Mouse (Mus musculus): ENCODE data around the gene Plekhs1. TPM values are rescaled to one million over a fixed set of nuclear protein-coding genes. Genes with fewer than 3 reads are reported as not detected.

Plekhs1 gene
- polyA plus RNA-seq, 1 experiment from 2014 or later = not detected

DNA sequence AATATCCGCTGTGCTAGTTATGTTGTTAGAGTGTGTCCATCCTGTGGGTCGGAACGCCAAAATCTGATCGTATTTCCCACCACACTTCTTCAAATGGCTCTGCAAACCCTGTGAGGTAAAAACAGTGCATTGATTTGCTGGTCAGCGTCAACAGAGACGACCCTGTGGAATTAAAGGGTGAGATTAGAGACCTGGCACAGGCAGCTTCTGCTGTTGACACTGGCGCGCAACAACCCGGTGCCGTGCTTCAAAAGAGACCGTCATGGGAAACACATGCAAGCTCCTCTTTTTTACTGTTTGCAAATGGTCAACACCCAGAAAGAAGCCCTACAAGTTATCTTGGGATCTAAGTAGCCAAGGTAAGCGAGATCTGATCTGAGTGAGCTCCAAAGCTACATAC, 69.8 kb downstream of the Plekhs1 start:
- no peak overlapping the region for H3K9ac ChIP-seq (replicated peaks)
- TF ChIP-seq EP300 (IDR thresholded peaks at IDR 0.05; ENCODE audit: low read depth) (no peak), CTCF (IDR thresholded peaks at IDR 0.05; ENCODE audit: low read depth) (no peak)
- H3K4me3 ChIP-seq (ENCODE audit: low read depth, low read length) = no peak overlapping the region
- ATAC-seq (peak; percentile 64), DNase-seq (no peak)
- H3K36me3 ChIP-seq (replicated peaks; ENCODE audit: insufficient read depth, low read length) = peaks cover 16% of the 10 kb centered on the region
- H3K4me1 ChIP-seq (ENCODE audit: insufficient read depth) = peaks cover 19% of the 10 kb centered on the region
- H3K27ac ChIP-seq (ENCODE audit: low read depth) = no peak overlapping the region
- WGBS (ENCODE audit: insufficient replicate concordance) = 70% methylated on average over 12 of the region's 12 CpGs
- no peak overlapping the region for H3K4me2 ChIP-seq (ENCODE audit: low read depth, low read length)
- no peaks in the 10 kb centered on the region for H3K27me3 ChIP-seq (ENCODE audit: insufficient read depth, low read length)
- no peaks in the 10 kb centered on the region for H3K9me3 ChIP-seq (ENCODE audit: low read length)

DNA sequence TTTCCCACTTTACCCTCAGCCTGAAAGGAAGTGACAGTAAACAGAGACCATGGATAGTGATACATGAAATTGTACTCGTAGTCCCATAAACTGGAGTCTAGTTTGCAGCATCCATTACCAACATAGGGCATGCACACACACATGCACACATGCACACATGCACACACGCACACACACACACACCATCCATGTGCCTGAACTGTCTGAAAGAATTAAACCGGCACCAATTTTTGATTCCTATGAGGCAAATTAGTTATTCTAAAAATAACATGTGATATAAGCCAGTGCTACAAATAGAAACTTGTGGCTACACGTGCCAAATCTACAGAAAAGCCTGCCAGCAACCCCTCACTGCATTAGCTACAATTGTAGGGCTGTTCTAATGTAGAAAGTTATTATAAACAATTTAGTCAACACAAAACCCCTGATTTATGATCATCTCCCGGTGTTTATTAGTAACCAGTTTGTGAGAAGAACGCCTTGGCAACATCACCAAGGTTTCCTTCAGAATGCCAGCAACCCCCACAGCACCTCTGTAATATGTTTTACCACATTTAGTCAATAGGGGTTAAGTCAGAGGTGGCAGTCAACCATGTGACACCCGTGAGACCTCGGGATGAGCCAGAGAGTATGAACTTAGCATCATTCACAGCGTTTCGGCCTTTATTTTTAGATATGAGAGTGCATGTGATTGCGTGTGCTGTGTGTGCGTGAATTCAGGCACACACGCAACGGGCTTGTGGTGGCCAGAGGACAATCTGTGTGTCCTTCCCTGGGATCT, 72.0 kb downstream of the Plekhs1 start:
- H3K4me1 ChIP-seq (ENCODE audit: insufficient read depth) = peaks cover 19% of the 10 kb centered on the region
- 79% methylated on average over 14 of the region's 14 CpGs for WGBS (ENCODE audit: insufficient replicate concordance)
- H3K36me3 ChIP-seq (replicated peaks; ENCODE audit: insufficient read depth, low read length) = peaks cover 22% of the 10 kb centered on the region
- ATAC-seq (no peak), DNase-seq (no peak)
- no peak overlapping the region for H3K9ac ChIP-seq (replicated peaks)
- TF ChIP-seq CTCF (IDR thresholded peaks at IDR 0.05; ENCODE audit: low read depth) (no peak), EP300 (IDR thresholded peaks at IDR 0.05; ENCODE audit: low read depth) (no peak)
- no peaks in the 10 kb centered on the region for H3K27me3 ChIP-seq (ENCODE audit: insufficient read depth, low read length)
- H3K9me3 ChIP-seq (ENCODE audit: low read length) = no peaks in the 10 kb centered on the region
- H3K4me2 ChIP-seq (ENCODE audit: low read depth, low read length) = no peak overlapping the region
- H3K27ac ChIP-seq (ENCODE audit: low read depth) = no peak overlapping the region
- H3K4me3 ChIP-seq (ENCODE audit: low read depth, low read length) = no peak overlapping the region

DNA sequence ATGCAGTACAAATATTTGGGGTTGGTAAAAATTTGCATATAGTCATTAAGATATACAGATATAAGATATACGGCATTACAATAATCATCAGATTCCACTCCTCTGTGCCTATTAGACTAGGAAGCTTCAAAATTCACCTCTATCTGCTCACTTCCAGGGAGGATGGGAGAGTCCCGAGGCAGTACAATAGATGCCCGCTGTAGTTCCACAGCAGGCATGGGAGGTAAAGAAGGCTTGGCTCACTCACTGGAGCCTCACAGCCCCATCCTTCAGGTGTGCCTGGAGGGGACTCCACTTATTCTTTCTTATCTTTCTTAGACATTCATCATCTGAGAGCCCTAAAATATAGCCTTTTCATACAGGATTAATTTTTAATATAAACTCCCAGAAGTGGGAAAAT, 72.9 kb downstream of the Plekhs1 start:
- 78% methylated on average over 3 of the region's 3 CpGs for WGBS (ENCODE audit: insufficient replicate concordance)
- no peak for ATAC-seq
- H3K36me3 ChIP-seq (replicated peaks; ENCODE audit: insufficient read depth, low read length) = peaks cover 26% of the 10 kb centered on the region

DNA sequence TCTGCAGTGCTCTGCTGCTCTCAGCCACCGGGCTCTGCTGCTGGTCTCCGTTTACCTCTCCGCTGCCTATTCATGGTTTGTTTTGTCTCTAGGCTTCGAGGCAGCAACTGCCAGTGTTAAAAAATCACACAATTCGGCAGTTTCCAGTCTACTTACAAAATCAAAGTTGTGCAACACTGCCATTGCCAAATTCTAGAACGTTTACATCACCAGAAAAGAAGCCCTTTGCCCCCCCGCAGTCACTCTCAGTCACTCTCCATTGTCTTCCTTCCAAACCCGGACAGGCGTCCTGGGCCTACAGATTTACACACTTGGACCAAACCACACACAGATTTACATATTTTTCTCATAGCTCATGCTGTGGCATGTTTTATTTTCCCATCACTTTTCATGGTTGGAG, 73.6 kb downstream of the Plekhs1 start:
- TF ChIP-seq CTCF (IDR thresholded peaks at IDR 0.05; ENCODE audit: low read depth) = no peak
- peak; percentile 73 for TF ChIP-seq EP300 (IDR thresholded peaks at IDR 0.05; ENCODE audit: low read depth)
- H3K9ac ChIP-seq (replicated peaks) = no peak overlapping the region
- peaks cover 19% of the 10 kb centered on the region for H3K4me1 ChIP-seq (ENCODE audit: insufficient read depth)
- no peaks in the 10 kb centered on the region for H3K27me3 ChIP-seq (ENCODE audit: insufficient read depth, low read length)
- peak overlapping the region; percentile 78 for H3K27ac ChIP-seq (ENCODE audit: low read depth)
- no peak overlapping the region for H3K4me3 ChIP-seq (ENCODE audit: low read depth, low read length)
- WGBS (ENCODE audit: insufficient replicate concordance) = 45% methylated on average over 9 of the region's 9 CpGs
- H3K9me3 ChIP-seq (ENCODE audit: low read length) = no peaks in the 10 kb centered on the region
- ATAC-seq (peak; percentile 68), DNase-seq (peak; percentile 57)
- H3K36me3 ChIP-seq (replicated peaks; ENCODE audit: insufficient read depth, low read length) = peaks cover 31% of the 10 kb centered on the region
- H3K4me2 ChIP-seq (ENCODE audit: low read depth, low read length) = peak overlapping the region; percentile 48; the same call in 1 of the 2 replicates

More for the DNA sequence above, 72.9 kb downstream of the Plekhs1 start:
- no peak for TF ChIP-seq CTCF (IDR thresholded peaks at IDR 0.05; ENCODE audit: low read depth)
- TF ChIP-seq EP300 (IDR thresholded peaks at IDR 0.05; ENCODE audit: low read depth) = no peak
- no peak for DNase-seq
- H3K9me3 ChIP-seq (ENCODE audit: low read length) = no peaks in the 10 kb centered on the region
- no peak overlapping the region for H3K9ac ChIP-seq (replicated peaks)
- no peaks in the 10 kb centered on the region for H3K27me3 ChIP-seq (ENCODE audit: insufficient read depth, low read length)
- H3K4me2 ChIP-seq (ENCODE audit: low read depth, low read length) = no peak overlapping the region
- no peak overlapping the region for H3K4me3 ChIP-seq (ENCODE audit: low read depth, low read length)
- H3K4me1 ChIP-seq (ENCODE audit: insufficient read depth) = peaks cover 19% of the 10 kb centered on the region
- no peak overlapping the region for H3K27ac ChIP-seq (ENCODE audit: low read depth)

DNA sequence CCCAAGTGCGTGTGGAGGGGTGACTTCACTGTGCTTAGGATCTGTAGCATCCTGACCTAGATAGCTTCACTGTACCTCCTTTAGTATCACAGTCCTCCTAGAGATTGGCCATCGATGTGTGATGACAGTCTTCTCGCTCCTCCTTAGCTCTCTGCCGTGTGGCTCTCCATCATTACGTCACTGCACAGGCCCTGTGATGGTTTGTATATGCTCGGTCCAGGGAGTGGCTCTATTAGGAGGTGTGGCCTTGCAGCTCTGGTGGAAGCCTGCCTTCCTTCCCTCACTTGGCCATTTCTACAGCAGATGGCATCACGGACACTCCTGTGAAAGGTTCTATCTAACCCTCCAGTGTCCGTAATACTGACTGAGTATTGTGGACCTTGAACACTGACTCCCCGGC, 74.3 kb downstream of the Plekhs1 start:
- H3K36me3 ChIP-seq (replicated peaks; ENCODE audit: insufficient read depth, low read length) = peaks cover 34% of the 10 kb centered on the region
- no peak for TF ChIP-seq CTCF (IDR thresholded peaks at IDR 0.05; ENCODE audit: low read depth)
- no peak for TF ChIP-seq EP300 (IDR thresholded peaks at IDR 0.05; ENCODE audit: low read depth)
- 83% methylated on average over 9 of the region's 9 CpGs for WGBS (ENCODE audit: insufficient replicate concordance)
- H3K27ac ChIP-seq (ENCODE audit: low read depth) = 0 out of 2 replicates have a peak overlapping the region, but pooled peaks have one; percentile 78
- no peak overlapping the region for H3K4me3 ChIP-seq (ENCODE audit: low read depth, low read length)
- H3K9ac ChIP-seq (replicated peaks) = no peak overlapping the region
- H3K4me1 ChIP-seq (ENCODE audit: insufficient read depth) = peaks cover 19% of the 10 kb centered on the region
- H3K4me2 ChIP-seq (ENCODE audit: low read depth, low read length) = no peak overlapping the region
- H3K9me3 ChIP-seq (ENCODE audit: low read length) = no peaks in the 10 kb centered on the region
- H3K27me3 ChIP-seq (ENCODE audit: insufficient read depth, low read length) = no peaks in the 10 kb centered on the region
- no peak for ATAC-seq
- DNase-seq = no peak

Other genes starting within 250 kb of the Plekhs1 start
- 48.4 and 49.3 TPM in 2 replicates for gene Habp2, start 174.5 kb upstream of the Plekhs1 start, polyA plus RNA-seq (2015; fragmentation: Nextera tagmentation; extraction: Ambion mirVana)
- gene Nrap, start 71.6 kb upstream of the Plekhs1 start, polyA plus RNA-seq (2015; fragmentation: Nextera tagmentation; extraction: Ambion mirVana) = 0.16 and 0.47 TPM in 2 replicates
- 9.8 and 10.1 TPM in 2 replicates for gene Casp7, start 64.5 kb upstream of the Plekhs1 start, polyA plus RNA-seq (2015; fragmentation: Nextera tagmentation; extraction: Ambion mirVana)
- 12.1 and 14.8 TPM in 2 replicates for gene Dclre1a, start 86.6 kb downstream of the Plekhs1 start, polyA plus RNA-seq (2015; fragmentation: Nextera tagmentation; extraction: Ambion mirVana)
- gene Nhlrc2, start 86.6 kb downstream of the Plekhs1 start, polyA plus RNA-seq (2015; fragmentation: Nextera tagmentation; extraction: Ambion mirVana) = 6.5 and 6.6 TPM in 2 replicates

Measured in liver, postnatal 0 days (tissue).